Mouse (Mus musculus) CH12.LX (cell line): ENCODE measurements around the gene Atp5d. TPM values are rescaled to one million over a fixed set of nuclear protein-coding genes. Genes with fewer than 3 reads are reported as not detected.
A peak's percentile ranks its signal among the peaks of the same experiment; 100 is the strongest.

ENCODE experiments used
- DNase-seq: peaks from one replicate; pipeline ENCODE4 v3.0.0-alpha.2; 2013; ENCODE audit errors: extremely low read depth
- H3K27ac ChIP-seq: 2 replicates; pipeline ENCODE4 v1.5.1; 2012; ENCODE audit warnings: low read depth, mild to moderate bottlenecking, control low read depth, moderate library complexity; ENCODE audit not compliant: insufficient read depth
- H3K27me3 ChIP-seq: replicated peaks from 2 replicates; pipeline ENCODE3; 2012; ENCODE audit warnings: inconsistent platforms
- H3K36me3 ChIP-seq, 2 experiments: replicated peaks in 1 of 2; 2 replicates each; pipeline versions ENCODE3 to v1.6.1; 2012; ENCODE audit warnings: inconsistent platforms in 1 of 2, low read length in 1 of 2, mild to moderate bottlenecking in 1 of 2, mixed read lengths in 1 of 2, moderate library complexity in 1 of 2; ENCODE audit not compliant: control insufficient read depth in 1 of 2, insufficient read depth in 1 of 2
- H3K4me1 ChIP-seq, 2 experiments: 2 replicates each; pipeline ENCODE4 v1.6.1; 2012; ENCODE audit warnings: inconsistent platforms in 1 of 2, moderate library complexity in 1 of 2; ENCODE audit not compliant: insufficient read depth in 2 of 2, control insufficient read depth in 1 of 2
- H3K4me2 ChIP-seq: 2 replicates; pipeline ENCODE4 v1.6.1; 2012; ENCODE audit warnings: low read depth, mild to moderate bottlenecking, control low read depth; ENCODE audit not compliant: poor library complexity, insufficient read depth, severe bottlenecking
- H3K4me3 ChIP-seq, 3 experiments: fragments of 150-350 bp in 1 of 3; sonication (generic) in 1 of 3; replicated peaks in 1 of 3; 2 replicates each; pipeline versions ENCODE3 to v1.5.1; 2011 to 2012; ENCODE audit warnings: low read depth in 2 of 3, low read length in 2 of 3, mild to moderate bottlenecking in 2 of 3, moderate library complexity in 2 of 3, control low read depth in 1 of 3, improper control_type of control experiment in 1 of 3, inconsistent platforms in 1 of 3, mixed read lengths in 1 of 3; ENCODE audit not compliant: poor library complexity in 1 of 3
- H3K79me2 ChIP-seq: replicated peaks from 2 replicates; pipeline ENCODE4 v1.6.1; 2012; ENCODE audit warnings: mild to moderate bottlenecking, moderate library complexity; ENCODE audit not compliant: control insufficient read depth, poor library complexity, insufficient read depth, severe bottlenecking; ENCODE audit errors: extremely low read depth
- H3K9ac ChIP-seq: 2 replicates; pipeline ENCODE4 v1.6.1; 2012; ENCODE audit warnings: low read depth, mild to moderate bottlenecking, control low read depth, moderate library complexity; ENCODE audit not compliant: insufficient read depth
- H3K9me3 ChIP-seq: replicated peaks from 2 replicates; pipeline ENCODE3; 2012; ENCODE audit warnings: low read length, inconsistent platforms, mixed read lengths
- BHLHE40 ChIP-seq: IDR thresholded peaks from 2 replicates; pipeline ENCODE4 v1.6.1; 2011; ENCODE audit warnings: mild to moderate bottlenecking, low read depth, low read length, improper control_type of control experiment
- CHD1 ChIP-seq: IDR thresholded peaks from 2 replicates; pipeline ENCODE4 v1.6.1; 2012; ENCODE audit warnings: low read depth, low read length, improper control_type of control experiment, inconsistent platforms
- CTCF ChIP-seq, 2 experiments: IDR thresholded peaks in 1 of 2; conservative IDR thresholded peaks in 1 of 2; 2 replicates each; pipeline ENCODE4 v1.5.1; 2011 to 2012; ENCODE audit warnings: low read depth in 2 of 2, low read length in 2 of 2, improper control_type of control experiment in 1 of 2, inconsistent platforms in 1 of 2, mild to moderate bottlenecking in 1 of 2, moderate library complexity in 1 of 2
- ELF1 ChIP-seq: IDR thresholded peaks from 2 replicates; pipeline ENCODE4 v1.6.1; 2014; ENCODE audit warnings: low read depth, mild to moderate bottlenecking, inconsistent platforms, low read length, improper control_type of control experiment
- EP300 ChIP-seq: IDR thresholded peaks from 2 replicates; pipeline ENCODE4 v1.6.1; 2011; ENCODE audit warnings: low read length, improper control_type of control experiment
- ETS1 ChIP-seq: conservative IDR thresholded peaks from 2 replicates; pipeline ENCODE4 v1.6.1; 2012; ENCODE audit warnings: low read depth, mild to moderate bottlenecking, inconsistent platforms, low read length, improper control_type of control experiment, moderate library complexity
- HCFC1 ChIP-seq: IDR thresholded peaks from 2 replicates; pipeline ENCODE4 v1.6.1; 2012; ENCODE audit warnings: low read depth, mild to moderate bottlenecking, inconsistent platforms, low read length, improper control_type of control experiment
- IRF4 ChIP-seq: IDR thresholded peaks from 2 replicates; pipeline ENCODE4 v1.6.1; 2014; ENCODE audit warnings: low read depth, mild to moderate bottlenecking, inconsistent platforms, low read length, improper control_type of control experiment
- JUN ChIP-seq: IDR thresholded peaks from 2 replicates; pipeline ENCODE4 v1.6.1; 2011; ENCODE audit warnings: low read depth, mild to moderate bottlenecking, low read length, improper control_type of control experiment, moderate library complexity; ENCODE audit not compliant: insufficient read depth
- JUND ChIP-seq: conservative IDR thresholded peaks from 2 replicates; pipeline ENCODE4 v1.6.1; 2011; ENCODE audit warnings: low read depth, low read length, improper control_type of control experiment
- KAT2A ChIP-seq: IDR thresholded peaks from 2 replicates; pipeline ENCODE4 v1.6.1; 2012; ENCODE audit warnings: low read length, improper control_type of control experiment, inconsistent platforms; ENCODE audit not compliant: insufficient replicate concordance
- MAFK ChIP-seq: IDR thresholded peaks from 2 replicates; pipeline ENCODE4 v1.6.1; 2011; ENCODE audit warnings: low read length, improper control_type of control experiment; ENCODE audit not compliant: insufficient replicate concordance
- MEF2A ChIP-seq: IDR thresholded peaks from 2 replicates; pipeline ENCODE4 v1.6.1; 2014; ENCODE audit warnings: low read depth, mild to moderate bottlenecking, inconsistent platforms, low read length, improper control_type of control experiment, borderline replicate concordance
- MXI1 ChIP-seq: IDR thresholded peaks from 2 replicates; pipeline ENCODE4 v1.6.1; 2011; ENCODE audit warnings: mild to moderate bottlenecking, low read depth, low read length, improper control_type of control experiment
- MYC ChIP-seq: IDR thresholded peaks from 2 replicates; pipeline ENCODE4 v1.6.1; 2011; ENCODE audit warnings: low read depth, mild to moderate bottlenecking, improper control_type of control experiment, low read length
- NELFE ChIP-seq: IDR thresholded peaks from 2 replicates; pipeline ENCODE4 v1.6.1; 2011; ENCODE audit warnings: low read depth, low read length, improper control_type of control experiment
- NRF1 ChIP-seq: IDR thresholded peaks from 2 replicates; pipeline ENCODE4 v1.6.1; 2014; ENCODE audit warnings: low read depth, mild to moderate bottlenecking, inconsistent platforms, low read length, improper control_type of control experiment, moderate library complexity
- PAX5 ChIP-seq: IDR thresholded peaks from 2 replicates; pipeline ENCODE4 v1.6.1; 2012; ENCODE audit warnings: low read length, inconsistent platforms, mixed read lengths
- RAD21 ChIP-seq: IDR thresholded peaks from 2 replicates; pipeline ENCODE4 v1.6.1; 2011; ENCODE audit warnings: low read depth, mild to moderate bottlenecking, low read length, improper control_type of control experiment, moderate library complexity
- RCOR1 ChIP-seq: conservative IDR thresholded peaks from 2 replicates; pipeline ENCODE4 v1.6.1; 2012; ENCODE audit warnings: low read depth, mild to moderate bottlenecking, inconsistent platforms, low read length, improper control_type of control experiment
- SIN3A ChIP-seq: IDR thresholded peaks from 2 replicates; pipeline ENCODE4 v1.6.1; 2012; ENCODE audit warnings: low read length, improper control_type of control experiment, inconsistent platforms
- SMC3 ChIP-seq: IDR thresholded peaks from 2 replicates; pipeline ENCODE4 v1.6.1; 2011; ENCODE audit warnings: low read depth, low read length, improper control_type of control experiment
- TCF12 ChIP-seq: IDR thresholded peaks from 2 replicates; pipeline ENCODE4 v1.6.1; 2014; ENCODE audit warnings: low read depth, mild to moderate bottlenecking, inconsistent platforms, low read length, improper control_type of control experiment
- UBTF ChIP-seq: IDR thresholded peaks from 2 replicates; pipeline ENCODE4 v1.6.1; 2012; ENCODE audit warnings: low read depth, mild to moderate bottlenecking, inconsistent platforms, low read length, improper control_type of control experiment, moderate library complexity
- USF2 ChIP-seq: conservative IDR thresholded peaks from 2 replicates; pipeline ENCODE4 v1.6.1; 2011; ENCODE audit warnings: low read depth, low read length, improper control_type of control experiment
- ZKSCAN1 ChIP-seq: IDR thresholded peaks from 2 replicates; pipeline ENCODE4 v1.6.1; 2012; ENCODE audit warnings: low read depth, inconsistent platforms, low read length, improper control_type of control experiment, borderline replicate concordance
- ZNF384 ChIP-seq: IDR thresholded peaks from 2 replicates; pipeline ENCODE4 v1.6.1; 2012; ENCODE audit warnings: low read depth, low read length, improper control_type of control experiment, inconsistent platforms
- dilution Hi-C: fragments of 300-500 bp; cut with MboI; formaldehyde crosslinking; loops from 2 replicates; pipeline ENCODE4 v1.14.3; 2020; ENCODE audit warnings: low sequenced_read_pairs; ENCODE audit not compliant: extremely low pct_unique_long_range_greater_than_20kb, extremely low pct_ligation_motif_present
- in situ Hi-C: fragments of 300-500 bp; cut with MboI; formaldehyde crosslinking; loops from 3 replicates; pipeline ENCODE4 v1.14.3; 2019; ENCODE audit warnings: low sequenced_read_pairs, low pct_ligation_motif_present, low pct_unique_long_range_greater_than_20kb, mixed read lengths
- polyA plus RNA-seq: library from polyadenylated mRNA; unstranded; fragments of >175 nt; gene quantifications from 2 replicates; pipeline ENCODE4 v1.2.1, GENCODE M21; 2012; ENCODE audit warnings: low read depth; ENCODE audit not compliant: insufficient read length
- total RNA-seq, 2 experiments: library from RNA; depleted of rRNA; stranded (reverse); fragments of 300-350 nt in 1 of 2; fragments of >200 nt in 1 of 2; gene quantifications; 2 replicates each; pipeline ENCODE4 v1.2.3; 2012 to 2014

The Atp5d gene
- total and polyA plus RNA-seq, 3 experiments, result 106 to 352 (median 326) TPM

DNA sequence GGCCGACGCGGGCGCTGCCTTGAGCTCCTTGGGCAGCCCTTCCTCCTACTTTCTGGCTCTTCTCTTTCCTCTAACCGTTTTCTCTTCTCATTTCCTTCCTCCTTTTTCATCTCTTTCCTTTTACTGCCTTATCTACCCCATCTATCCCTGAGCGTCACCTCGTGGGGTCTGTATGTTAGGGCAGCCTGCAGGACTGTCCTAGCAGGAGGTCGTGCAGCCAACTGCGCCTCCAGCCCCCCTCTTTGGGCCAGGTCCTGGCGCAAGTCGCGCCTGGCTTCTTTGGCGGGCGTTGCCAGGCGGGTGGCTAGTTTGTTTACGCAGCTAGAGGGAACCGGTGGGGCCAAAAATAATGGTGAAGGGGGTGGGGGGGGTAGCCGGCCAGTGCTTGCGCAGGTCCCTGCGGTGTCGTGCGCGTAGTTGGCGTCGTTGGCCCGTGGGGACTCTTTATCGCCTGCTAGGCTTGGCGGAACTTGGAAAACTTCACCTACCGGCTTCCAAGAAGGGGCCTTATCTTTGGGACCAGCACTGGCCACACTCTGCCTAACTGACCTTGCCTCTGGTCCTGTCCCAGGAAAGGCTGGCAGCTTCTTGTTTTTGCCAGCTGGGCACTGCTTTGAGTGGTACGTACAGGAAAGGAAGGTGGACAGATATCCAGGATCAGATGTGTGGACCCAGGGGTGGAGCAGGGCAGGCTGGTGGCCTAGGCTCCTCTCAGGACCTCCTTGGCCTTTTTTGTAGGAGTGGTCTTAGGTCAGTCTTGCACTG is 21.3 kb upstream of the Atp5d start:
- H3K4me1 ChIP-seq, result peaks cover 21 to 52% of the 10 kb centered on the region in 2 experiments

DNA sequence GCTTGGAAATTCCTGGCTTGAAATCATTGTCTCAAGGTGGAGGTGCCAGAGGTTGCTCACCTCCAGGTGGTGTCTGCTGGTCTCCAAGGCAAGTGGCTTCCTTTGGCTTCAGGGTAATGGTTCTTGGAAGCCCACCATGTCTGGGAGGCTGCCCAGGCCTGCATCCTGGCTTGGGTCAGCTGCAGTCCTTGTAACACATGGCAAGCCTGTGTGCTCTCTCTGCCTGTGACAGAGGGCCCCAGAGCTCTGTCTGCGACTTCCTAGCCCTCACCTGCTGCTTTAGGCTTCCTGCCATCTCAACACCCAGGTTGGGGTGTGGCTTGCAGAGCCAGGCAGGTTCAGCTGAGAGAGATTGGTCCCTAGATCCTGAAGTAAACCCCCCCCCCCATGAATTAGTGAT is 20.7 kb upstream of the Atp5d start:
- Histone ChIP-seq H3K27ac (no peak overlapping the region), H3K4me2 (peak overlapping the region; percentile 83), H3K4me3 (peak overlapping the region; percentile 85 to 93 (median 90)), H3K79me2 (peaks cover 69% of the 10 kb centered on the region), H3K36me3 (peaks cover 36 to 51% of the 10 kb centered on the region in 2 experiments), H3K4me1 (peaks cover 21 to 52% of the 10 kb centered on the region in 2 experiments), H3K27me3 (no peaks in the 10 kb centered on the region), H3K9ac (peak overlapping the region; percentile 93; the same call in 1 of the 2 replicates), H3K9me3 (no peaks in the 10 kb centered on the region)
- DNase-seq, result no peak
- dilution Hi-C loops (no loop called here), in situ Hi-C loops (no loop called here)
- TF ChIP-seq HCFC1 (no peak), KAT2A (no peak), MYC (no peak), RCOR1 (no peak), IRF4 (no peak), JUND (no peak), NELFE (no peak), CHD1 (no peak), JUN (no peak), ZNF384 (no peak), MAFK (no peak), ZKSCAN1 (no peak), ETS1 (no peak), UBTF (no peak), ELF1 (no peak)

More for the DNA sequence above, 21.3 kb upstream of the Atp5d start:
- H3K4me3 ChIP-seq, result peak overlapping the region; percentile 85 to 93 (median 90)
- peak overlapping the region; percentile 83 for H3K4me2 ChIP-seq
- H3K27me3 ChIP-seq, result no peaks in the 10 kb centered on the region
- no peak overlapping the region for H3K27ac ChIP-seq
- dilution Hi-C loops, result no loop called here
- H3K79me2 ChIP-seq, result peaks cover 63% of the 10 kb centered on the region
- peak overlapping the region; percentile 93 for H3K9ac ChIP-seq
- peaks cover 36 to 48% of the 10 kb centered on the region in 2 experiments for H3K36me3 ChIP-seq
- DNase-seq, result peak; percentile 27
- TF ChIP-seq CTCF (conservative IDR thresholded peaks at IDR 0.05 in 1 of 2, IDR thresholded peaks at IDR 0.05 in 1 of 2; ENCODE audit: low read depth in 2 of 2, low read length in 2 of 2), result peak in 1 of 2 experiments; percentile 14; a peak in 1 of 4 replicates
- no peak for TF ChIP-seq RAD21
- 0 out of 2 replicates have a peak, but pooled peaks have one; percentile 11 for TF ChIP-seq MXI1
- TF ChIP-seq MEF2A, result no peak
- TF ChIP-seq SIN3A, result no peak; the same call in 1 of the 2 replicates
- no peak for TF ChIP-seq TCF12
- no peak for TF ChIP-seq EP300
- TF ChIP-seq MAFK, result no peak
- no peak for TF ChIP-seq BHLHE40
- TF ChIP-seq PAX5, result no peak
- TF ChIP-seq NRF1, result peak; percentile 52
- TF ChIP-seq ELF1, result no peak
- TF ChIP-seq SMC3, result 0 out of 2 replicates have a peak, but pooled peaks have one; percentile 1
- TF ChIP-seq USF2, result no peak
- TF ChIP-seq, all 38 proteins: peak for 4
- no peaks in the 10 kb centered on the region for H3K9me3 ChIP-seq
- in situ Hi-C loops, result no loop called here
